Mouse (Mus musculus) kidney, adult 9 months (tissue): ENCODE results near the gene Map7d1.

Experiments used
- DNase-seq: peaks from one replicate; pipeline ENCODE4 v3.0.0; 2022

The Map7d1 gene

DNA sequence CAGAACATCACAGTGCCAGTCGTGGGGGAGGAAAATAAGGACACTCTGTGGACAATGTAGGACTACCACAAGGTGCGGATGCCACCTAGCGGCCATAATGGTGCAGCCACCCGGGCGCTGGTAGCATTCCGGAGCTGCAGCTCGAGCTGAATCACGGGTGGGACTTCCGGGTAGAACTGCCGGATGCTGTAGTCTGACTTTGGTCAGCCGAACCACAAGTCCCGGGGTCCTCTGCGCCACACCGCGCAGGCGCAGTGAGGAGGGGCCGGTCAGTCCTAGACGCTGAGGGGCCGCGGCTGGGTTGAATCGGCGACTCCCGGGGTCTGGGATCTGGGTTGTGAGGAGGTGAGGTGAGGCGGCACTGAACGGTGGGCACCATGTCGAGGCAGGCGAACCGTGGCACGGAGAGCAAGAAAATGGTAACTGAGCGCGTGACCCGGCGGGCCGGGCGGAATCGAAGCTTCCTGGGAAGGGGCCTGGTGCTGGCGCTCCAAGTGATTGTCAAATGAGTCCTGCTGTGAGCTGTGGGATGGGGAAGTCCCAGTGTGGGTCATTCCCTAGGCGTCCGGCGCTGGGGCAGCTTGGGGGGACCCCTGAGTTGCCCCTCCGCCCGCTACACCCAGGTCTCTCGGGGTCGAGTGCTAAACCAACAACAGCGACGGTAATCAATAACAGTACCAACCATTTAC lies 6.1 kb upstream of the Map7d1 start, which contains the start of gene Trappc3:
Trappc3 (plus strand) TSS at position 207 of the 689 bp plus-strand sequence.
- peak; percentile 100 for DNase-seq

DNA sequence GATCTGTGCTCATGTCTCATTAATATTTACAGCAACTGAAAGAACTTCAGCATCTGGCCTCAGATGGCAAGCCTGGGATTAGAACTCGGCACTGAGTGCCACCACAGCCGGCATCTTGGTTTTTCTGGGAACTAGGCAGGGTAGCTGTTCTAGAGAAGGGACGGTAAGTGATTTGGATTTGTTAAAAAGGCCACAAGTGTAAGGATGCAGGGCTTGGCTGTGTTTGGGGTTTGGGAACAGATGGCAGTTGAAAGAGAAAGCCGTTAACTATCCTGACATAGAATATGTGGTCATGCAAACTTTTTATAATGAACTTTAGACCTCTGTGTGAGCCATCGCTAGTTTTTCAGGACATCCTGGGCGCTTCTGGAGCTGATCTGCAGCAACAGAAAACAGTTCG lies 5.5 kb upstream of the Map7d1 start:
- no peak for DNase-seq

DNA sequence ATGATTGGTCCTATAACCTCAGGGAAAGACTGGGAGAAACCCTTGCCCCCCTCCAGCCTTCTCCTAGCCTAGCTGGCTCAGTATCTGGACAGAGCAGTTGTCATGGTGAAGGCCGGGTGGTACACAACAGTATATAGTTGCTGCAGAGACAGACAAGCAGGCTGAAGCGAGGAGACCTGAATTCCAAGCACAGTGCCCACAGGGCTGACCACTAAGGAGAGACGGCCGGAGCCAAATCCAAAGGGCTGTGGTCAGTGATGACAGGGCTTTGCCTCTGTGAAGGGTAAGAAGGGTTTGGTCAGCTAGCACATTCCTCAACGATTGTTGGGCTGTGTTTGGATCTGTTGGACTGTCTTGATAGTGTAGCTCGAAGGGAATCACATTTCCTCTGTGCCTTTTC lies 5.1 kb upstream of the Map7d1 start:
- no peak for DNase-seq

DNA sequence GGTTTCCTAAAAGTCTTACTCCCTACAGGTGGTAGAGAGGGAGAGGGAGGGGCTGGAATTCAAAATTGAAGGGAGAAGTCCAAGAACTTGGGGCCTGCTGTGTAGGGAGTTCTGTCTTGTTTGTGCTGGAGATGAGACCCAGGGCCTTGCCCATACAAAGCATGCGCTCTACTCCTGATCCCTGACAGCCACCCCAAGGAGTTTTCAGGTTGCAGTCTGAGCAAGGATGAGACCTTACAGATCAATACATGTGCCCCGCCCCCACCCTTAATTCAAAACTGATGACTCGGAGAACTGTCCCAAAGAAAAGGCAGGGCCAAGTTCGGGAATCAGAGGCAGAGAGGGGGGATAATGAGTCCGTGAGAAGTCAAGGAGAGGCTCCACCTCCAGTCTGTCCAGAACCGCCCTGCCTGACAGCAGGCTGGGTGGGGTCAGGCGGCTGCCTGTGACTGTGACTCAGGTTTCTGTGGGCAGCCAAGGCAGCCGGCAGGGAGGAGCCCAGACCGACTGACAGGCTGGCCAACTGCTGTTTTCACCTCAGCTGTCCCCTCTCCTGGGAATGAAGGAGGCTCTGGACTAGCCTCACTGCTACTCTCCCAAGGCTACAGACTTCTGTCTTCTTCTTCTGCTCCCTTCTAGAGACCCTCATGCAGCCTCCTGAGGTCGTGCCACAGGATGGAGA lies 4.5 kb upstream of the Map7d1 start:
- peak; percentile 68 for DNase-seq

DNA sequence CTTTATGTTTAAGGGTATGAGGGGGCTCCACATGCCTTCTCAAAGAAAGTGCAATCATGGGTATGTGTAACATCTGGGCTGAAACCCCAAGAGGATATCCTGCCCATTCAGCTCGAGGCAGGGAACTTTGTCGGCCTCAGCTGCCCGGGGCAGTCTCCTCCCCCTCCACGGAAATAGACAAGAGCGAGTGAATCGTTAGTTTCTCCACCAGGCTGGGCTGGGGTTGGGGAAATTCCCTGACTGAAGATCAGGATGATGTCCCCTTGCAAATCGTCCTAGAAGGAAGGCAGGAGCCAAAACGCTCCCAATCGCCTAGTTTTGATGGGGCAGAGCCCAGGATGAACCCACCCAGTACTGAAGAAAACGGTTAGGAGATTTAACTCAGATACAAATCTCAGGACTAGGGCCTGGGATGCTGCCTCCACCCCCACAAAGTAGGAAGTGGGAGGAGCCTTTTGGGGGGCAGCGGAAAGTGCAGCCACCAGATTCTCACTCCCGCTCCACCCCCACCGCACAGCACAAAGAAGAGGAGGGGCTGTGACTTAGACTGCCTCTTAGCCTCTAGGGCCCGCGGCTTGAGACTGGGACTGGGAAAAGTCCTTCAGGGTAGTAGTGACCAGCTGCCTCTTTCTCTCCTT lies 3.5 kb upstream of the Map7d1 start:
- DNase-seq = peak; percentile 83

DNA sequence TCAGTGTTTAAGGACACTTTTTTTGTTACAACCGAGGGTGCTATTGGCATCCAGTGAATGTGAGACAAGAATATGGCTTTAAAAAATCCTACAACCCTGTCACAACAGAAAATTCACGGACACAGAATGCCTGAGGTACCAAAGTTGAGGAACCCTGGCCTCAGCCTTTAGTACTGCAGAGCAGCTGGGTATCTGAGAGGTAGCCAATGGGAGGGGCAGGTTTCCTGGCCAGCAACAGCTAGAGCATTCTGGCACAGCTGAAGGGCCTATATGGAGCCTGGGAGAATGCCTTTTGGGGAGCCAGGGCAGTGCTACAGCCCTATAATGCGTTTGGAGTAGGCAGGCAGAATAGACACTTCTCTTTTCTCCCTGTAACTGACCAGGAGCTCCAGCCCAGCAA lies 2.9 kb upstream of the Map7d1 start:
- DNase-seq = no peak

DNA sequence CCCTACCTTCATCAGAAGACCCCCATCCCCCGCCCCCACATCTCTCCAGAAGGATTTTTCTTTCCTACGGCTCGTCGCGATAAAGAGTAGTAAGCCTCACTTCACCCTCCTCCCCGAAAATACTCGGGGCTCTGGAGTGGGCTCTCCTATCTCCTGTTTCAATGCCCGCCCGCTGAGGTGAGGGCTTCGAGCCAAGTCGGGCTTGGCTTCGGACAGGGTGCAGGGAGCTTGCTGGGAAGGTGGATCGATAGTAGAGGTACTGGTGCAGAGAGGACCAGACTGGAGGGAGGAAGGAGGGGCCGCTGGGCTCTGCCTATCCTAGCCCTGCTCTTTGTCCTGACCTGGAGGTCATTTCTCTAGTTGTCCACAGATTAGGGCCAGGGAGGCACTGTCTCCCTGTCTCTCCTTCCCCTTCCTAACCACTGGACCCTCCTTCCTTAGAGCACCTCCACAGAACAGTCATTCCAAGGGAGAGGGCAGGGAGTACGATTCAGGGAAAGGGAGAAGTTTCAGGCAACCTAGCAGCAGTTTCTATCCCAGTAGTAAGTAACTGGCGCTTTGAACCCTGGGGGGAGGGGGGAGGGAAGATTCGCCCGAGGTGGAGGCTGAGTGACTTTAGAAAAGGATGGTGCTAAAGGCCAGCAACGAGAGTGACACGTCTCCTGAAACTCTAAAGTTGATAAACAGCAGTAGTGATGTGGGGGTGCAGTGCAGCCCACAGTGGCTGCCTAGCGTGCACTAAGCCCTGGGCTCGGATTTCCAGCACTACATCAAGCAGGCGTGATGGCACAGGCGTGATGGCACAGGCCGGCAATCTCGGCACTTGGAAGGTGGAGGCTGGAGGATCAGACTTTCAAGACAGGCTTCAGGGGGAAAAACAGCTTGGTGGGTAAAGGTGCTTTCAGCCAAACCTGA lies 1.1 kb upstream of the Map7d1 start:
- DNase-seq = peak; percentile 64

DNA sequence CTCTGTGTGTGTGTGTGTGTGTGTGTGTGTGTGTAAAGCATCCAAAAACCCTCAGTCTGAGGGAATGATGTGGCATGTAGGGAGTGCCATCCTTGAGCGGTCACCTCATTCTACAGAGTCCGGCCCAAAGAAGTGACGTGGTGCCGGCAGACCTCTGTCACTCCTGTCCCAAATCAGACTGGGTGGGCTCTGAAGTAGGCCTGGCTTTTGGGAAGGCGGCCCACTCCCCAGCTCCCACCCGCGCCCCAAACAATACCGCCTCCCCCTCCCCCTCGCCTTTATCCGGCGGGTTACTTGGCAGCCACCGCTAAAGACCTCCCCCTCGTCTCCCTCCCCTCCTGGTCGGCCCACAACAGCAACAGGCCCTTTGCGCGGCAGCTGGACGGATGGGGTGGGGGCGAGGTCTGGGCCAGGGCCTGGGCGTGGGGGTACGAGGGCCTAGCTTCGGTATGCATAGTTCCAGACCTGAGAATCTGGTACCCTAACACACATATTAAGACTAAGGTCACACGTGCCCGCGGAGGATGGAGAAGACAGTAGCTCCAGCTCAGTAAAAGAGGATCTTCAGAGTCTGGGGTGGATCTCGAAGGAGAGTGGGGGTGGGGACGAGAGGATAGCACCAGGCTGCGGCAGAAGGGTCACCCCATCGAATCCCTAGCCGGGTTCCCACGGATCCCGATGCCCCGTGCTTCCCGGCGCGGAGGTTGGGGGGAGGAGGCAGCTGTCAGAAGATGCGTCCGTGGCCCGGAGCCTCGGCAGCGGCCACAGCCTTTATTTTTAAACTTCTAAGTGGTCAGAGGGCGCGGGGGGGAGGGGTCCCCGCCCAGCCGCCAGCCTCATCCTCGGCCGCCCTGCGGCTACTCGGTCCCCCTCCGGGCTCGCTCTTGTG lies 786 bp downstream of the Map7d1 start:
- DNase-seq = no peak

DNA sequence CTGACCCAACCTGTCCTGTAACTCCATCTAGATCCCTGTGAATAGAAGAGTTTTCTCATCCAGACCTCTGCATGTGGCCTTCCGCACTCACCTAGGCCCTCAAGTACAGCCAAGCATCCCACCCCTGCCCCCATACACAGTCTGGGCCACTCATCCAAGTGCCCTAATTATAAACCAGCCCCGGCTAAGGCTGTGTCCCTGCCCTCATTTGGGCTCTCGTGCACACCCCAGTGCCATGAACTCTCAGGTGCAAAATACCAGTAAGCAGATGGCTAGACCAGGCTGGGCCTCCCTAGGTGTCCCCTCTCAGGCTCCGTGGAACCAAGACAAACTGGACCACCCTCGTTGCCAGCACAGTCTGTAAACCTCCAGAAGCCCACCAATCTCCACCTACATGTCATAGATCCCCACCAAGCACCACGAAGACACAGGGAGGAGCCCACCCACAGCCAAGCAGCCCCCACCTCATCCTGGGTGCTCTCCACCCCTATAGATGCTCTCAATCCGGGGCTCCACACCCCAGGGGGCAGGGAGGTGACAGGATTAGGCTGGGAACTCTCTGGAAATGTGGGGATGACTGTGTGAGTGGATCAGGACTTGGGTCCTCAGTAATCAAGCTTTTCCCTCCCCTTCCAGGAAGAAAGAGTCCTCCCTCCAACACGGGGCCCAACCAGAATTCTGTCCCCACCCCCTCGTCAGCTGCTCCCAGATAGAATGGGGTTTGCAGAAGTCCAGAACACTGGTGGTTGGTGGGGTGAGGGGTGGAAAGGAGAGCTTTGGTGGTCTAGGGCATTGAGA lies 1.6 kb downstream of the Map7d1 start:
- DNase-seq = peak; percentile 42

DNA sequence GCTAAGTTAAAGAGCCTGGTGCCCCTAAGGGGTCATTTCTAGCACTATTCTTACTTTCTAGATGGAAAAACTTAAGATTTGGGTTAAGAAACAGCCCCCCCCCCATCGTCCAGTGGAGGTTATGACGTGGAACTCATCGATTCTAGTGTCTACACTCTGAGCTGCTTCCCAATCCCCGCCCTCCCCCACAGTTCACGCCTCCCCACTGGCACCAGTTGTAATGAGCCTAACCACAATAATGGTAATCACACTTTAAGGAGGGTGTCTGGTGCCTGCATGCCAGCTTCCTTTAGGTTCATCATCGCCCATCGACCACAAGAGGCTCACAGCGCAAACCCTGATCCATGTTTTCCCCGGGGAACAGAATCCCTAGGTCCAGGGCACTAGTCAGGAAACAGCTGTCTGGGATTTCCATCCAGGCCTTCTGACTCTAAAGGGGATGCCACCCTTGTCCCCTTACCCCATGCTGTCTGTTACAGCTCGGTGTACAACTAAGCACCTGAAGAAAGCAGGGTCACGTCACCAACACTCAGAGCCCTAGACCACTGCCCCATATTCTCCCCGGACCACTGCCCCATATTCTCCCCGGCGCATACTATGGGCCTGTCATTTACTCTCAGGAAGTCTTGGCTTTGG lies 2.4 kb downstream of the Map7d1 start:
- DNase-seq = no peak

DNA sequence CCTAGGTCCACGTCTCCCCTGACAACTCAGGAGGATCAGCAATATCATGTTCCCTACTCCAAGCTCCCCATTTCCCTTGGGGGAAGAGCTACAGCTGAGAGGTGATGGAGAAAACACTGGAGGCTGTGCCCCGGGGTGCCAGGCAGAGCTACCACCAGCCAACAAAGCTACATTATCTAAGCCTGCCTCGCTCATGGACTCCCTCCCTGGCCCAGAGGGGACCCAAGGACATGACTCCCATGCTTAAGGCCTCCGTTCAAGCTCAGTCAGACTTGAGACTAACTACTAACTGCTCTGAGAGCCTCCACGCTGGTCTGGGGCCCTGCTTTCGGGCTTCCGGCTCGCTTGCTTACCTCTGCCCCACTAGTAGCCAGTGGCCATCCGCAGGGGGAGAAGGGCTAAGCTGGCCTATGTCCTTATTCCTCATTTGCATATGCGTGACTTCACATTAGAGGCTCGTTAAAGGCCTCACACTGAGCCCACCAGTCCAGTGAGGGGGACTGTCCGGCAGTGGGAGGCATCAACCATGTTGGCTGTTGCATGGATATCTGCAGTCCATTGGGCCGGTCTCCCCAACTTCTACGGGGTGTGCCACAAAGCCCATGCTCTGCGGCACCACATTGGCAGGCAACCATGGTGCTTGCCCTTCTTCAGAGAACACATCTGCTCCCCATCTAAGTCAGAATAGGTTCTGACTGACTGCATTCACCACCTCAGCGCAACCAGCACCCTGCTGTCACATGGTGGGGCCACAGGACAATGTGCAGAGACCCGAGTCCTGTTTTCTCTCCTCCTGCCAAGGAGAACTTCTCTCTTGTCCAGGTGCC lies 3.5 kb downstream of the Map7d1 start:
- no peak for DNase-seq

DNA sequence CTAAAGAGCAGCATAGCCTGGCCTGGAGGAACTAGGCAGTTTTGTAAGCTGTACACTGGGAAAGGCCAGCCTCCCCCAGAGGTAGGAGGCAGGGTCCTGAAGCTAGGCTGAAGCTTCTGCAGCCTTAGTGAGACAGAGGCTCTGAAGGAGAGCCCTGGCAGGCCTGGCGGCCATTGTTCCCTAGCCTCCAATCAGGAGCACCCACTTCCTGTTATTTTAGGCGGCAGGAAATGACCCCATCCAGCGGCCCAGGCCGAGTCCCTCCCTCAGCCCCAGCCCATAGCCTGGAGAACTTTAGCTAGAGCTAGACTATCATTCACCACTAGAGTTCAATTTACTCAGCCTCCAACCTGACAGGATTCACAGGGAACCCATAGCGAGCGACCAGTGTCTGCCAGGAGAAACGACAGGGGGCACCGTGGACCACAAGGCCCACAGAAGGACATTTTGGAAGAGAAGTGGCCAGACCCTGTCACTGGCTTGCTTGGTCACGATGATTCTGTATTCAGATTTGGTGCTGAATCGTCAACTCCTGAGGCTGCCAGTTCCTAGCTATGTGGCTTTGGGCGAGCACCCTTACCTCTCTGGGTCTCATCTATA lies 4.4 kb downstream of the Map7d1 start:
- peak; percentile 54 for DNase-seq

DNA sequence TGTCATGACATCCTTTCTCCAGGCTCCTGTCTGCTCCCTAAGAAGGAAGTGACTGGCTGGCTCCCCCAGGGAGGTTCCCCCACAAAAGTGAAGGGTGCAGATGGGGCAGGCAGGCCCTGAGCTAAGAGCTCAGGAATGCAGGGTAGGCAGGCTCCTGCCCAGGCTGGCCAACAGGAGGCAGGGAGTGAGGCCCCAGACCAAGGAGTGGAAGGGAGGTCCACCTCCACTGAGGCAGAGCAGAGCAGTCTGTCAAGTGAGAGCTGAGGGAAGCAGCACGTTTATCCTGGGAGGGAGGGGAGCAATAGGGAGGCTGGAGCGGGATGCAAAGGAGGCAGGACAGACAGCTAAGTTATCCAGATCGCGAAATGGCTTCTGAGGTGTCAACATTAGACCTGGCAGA lies 5.5 kb downstream of the Map7d1 start:
- no peak for DNase-seq

DNA sequence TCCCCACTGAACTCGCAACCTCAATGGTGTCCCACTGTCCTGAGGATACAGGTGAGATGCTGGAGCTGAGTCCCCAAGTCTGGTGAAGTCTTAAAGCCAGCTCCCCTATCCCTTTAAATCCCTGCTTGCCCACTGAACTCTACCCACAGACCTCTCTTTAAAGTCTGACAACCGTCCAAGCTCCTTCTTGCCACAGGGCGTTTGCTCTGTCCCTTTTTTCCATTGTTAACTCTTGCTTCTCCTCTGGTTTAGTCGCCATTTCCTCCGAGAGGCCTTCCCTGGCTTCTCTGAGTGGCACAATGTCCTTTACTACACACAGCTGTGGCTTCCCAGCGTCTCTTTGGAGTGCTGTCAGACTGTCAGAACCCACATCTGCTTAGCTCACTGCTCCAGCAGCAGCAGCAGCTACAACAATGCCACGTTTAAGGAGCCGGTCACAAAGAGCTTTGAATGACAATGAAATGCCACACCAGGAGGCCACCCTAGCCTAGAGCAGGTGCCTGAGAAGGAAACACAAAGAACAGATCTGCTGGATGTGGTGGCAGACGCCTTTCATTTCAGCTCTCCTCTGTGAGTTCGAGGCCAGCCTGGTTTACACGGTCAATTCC lies 7.8 kb downstream of the Map7d1 start:
- no peak for DNase-seq

DNA sequence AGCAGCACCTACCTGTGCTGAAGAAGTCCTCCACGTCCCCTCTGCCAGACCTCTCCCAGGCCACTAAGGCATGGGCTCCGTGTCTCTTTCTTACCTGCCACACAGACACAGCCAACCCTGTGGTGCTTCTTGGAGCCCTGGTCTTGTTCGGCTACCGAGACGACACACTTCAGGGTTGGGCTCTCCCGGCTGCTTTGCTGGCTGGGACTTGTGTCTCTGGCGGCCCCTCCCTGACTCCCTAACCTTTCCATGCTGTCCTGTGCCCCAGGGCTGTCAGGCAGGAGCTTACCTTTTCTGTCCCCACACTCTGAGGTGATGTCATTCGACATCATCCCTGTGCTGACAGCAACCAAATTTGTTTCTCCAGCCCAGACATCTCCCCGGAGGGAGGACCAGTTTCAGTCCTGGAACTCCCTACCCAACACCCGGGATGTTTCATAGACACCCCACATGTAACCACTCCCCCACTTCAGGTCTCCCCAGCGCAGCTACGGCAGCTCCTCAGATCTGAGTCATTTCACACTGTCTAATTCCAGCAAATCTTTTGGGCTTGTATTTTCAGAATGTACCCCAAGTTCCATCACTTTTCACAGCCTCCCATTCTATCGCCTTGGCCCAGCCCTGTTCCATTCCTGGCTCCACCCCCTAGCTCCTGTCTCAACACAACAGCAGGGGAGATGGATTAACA lies 9.8 kb downstream of the Map7d1 start:
- no peak for DNase-seq

DNA sequence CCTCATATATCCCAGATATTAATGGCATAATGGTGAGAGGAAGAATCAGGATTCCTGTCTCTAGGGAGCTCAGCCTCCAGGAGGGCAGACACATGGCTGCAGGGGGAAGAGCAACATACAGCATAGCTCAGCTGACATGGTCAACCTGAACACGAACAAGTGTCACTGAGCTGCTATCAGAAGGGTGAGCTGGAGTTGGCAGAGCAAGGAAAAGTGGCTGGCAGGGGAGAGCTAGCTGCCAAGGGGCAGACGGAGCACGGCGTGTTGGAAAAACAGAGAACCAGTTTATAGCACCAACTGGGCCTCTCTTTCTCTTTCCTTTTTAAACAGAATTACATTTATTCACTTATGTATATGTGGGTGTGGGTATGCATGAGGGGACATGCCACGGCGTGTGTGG lies 13.6 kb downstream of the Map7d1 start:
- no peak for DNase-seq

DNA sequence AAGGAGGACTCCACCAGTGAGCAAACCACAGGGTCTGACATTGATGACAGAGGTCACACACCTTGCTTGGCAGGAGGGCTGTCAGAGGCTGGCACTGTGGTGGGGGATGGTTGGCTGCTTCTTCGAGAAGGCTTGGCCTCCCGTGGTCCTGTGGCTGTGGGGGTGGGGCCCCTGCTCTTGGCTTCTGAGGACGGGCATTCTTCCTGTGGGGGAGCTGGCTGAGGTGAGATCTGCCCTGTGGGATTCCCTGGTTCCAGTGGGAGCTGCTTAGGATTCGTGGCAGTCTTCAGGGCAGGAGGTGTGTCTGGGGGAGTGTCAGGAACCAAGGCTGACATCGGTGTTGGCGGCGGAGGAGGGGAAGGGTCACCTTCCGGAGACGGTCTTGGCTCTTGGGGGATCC lies 14.2 kb downstream of the Map7d1 start:
- no peak for DNase-seq

DNA sequence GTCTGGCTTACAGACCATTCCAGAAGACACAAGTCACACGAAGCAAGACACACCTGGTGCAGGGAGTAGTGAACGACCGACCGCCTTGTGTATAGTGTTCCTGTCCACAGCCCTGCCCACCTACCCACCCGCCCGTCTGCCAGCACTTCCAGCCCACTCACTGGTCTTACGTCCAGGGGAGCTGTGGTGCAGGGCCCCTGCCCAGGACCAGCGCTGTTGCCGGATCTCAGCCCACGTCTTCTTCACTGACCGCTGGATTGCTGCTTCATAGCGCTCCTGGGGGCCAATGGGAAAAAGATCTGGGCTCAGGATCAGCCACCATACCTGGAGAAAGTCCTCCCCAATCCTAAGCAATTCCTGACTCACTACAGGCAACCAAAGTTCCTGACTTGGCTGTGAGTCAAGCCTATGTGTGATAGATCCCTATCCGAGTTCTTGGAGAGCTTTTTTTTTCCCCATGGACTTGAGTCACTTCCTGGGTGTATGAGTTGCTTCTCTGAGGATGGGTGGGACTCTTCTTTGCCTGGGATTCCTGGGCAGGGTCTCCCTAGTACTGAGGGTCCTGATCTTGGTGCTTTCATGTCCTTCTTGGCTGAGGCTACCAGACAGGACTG lies 16.2 kb downstream of the Map7d1 start:
- DNase-seq = no peak
